Mouse (Mus musculus) gastrocnemius, postnatal 14 days (tissue): ENCODE results near the gene Gm49354. TPM values are rescaled to one million over a fixed set of nuclear protein-coding genes. Genes with fewer than 3 reads are reported as not detected.
"Not testable (repeated sequence)": the region's sequence is repeated elsewhere in the genome, so short reads cannot be mapped to it uniquely, and the experiment has no call there.

ENCODE experiments used
- DNase-seq: peaks from one replicate; pipeline ENCODE4 v3.0.0; 2021; ENCODE audit warnings: mixed read lengths
- intact Hi-C: fragments of 180-260 bp; cut with DNase I; formaldehyde crosslinking; loops from one replicate; pipeline ENCODE4 v1.15.1; 2025; ENCODE audit warnings: low total_unique reads
- total RNA-seq, 2 experiments: library from RNA; stranded (reverse); gene quantifications; 2 replicates each; pipeline ENCODE4 v1.2.3; 2021

The Gm49354 gene
- total RNA-seq, 2 experiments from 2014 or later: not detected

GRCm38 (mm10) chr13:59722089-59722488 is 60.0 kb downstream of the Gm49354 start:
- intact Hi-C loops, DNase-seq: not testable (repeated sequence)

GRCm38 (mm10) chr13:59719475-59719874 is 62.6 kb downstream of the Gm49354 start:
- DNase-seq: no peak
- intact Hi-C loops: no loop called here

GRCm38 (mm10) chr13:59718857-59719440 is 63.1 kb downstream of the Gm49354 start:
- DNase-seq, intact Hi-C loops: not testable (repeated sequence)

- intact Hi-C loops: no loop called here
Measured at GRCm38 (mm10) chr13:59713710-59714109, 68.3 kb downstream of the Gm49354 start.

GRCm38 (mm10) chr13:59711984-59712383 is 70.1 kb downstream of the Gm49354 start, which contains the start of gene Spata31d1b:
Gene Spata31d1b, plus strand, starts transcription at chr13:59712284.
- DNase-seq, intact Hi-C loops: not testable (repeated sequence)

More at GRCm38 (mm10) chr13:59713710-59714109, 68.3 kb downstream of the Gm49354 start:
- no peak for DNase-seq

GRCm38 (mm10) chr13:59710230-59710629 is 71.8 kb downstream of the Gm49354 start, which contains the start of gene Spata31d1a:
Gene Spata31d1a, minus strand, starts transcription at chr13:59710330.
- intact Hi-C loops: no loop called here
- DNase-seq: no peak

Other genes with a start within 250 kb of the Gm49354 start
- 10 to 100 TPM; 37.4 to 38.7 TPM for gene Agtpbp1, start 197.0 kb downstream of the Gm49354 start, total RNA-seq
- gene Naa35, start 197.0 kb downstream of the Gm49354 start, total RNA-seq: 10 to 100 TPM; 25.2 to 26.4 TPM
- 10 to 100 TPM in 1 of 2 experiments, 1 to 10 TPM in 1; 9.3 to 10.1 TPM for gene Golm1, start 106.4 kb downstream of the Gm49354 start, total RNA-seq
- not detected for gene 4921517D22Rik, start 88.1 kb downstream of the Gm49354 start, total RNA-seq
- gene Spata31d1a, start 71.9 kb downstream of the Gm49354 start, total RNA-seq: not detected
- gene Spata31d1b, start 70.0 kb downstream of the Gm49354 start, total RNA-seq: not detected
- not detected for gene Spata31d1d, start 50.5 kb downstream of the Gm49354 start, total RNA-seq
- not detected for gene 1700014D04Rik, start 35.5 kb downstream of the Gm49354 start, total RNA-seq
- gene Isca1, start 12.4 kb downstream of the Gm49354 start, total RNA-seq: 100 to 1,000 TPM; 107 to 121 TPM
- gene Tut7, start 40.9 kb upstream of the Gm49354 start, total RNA-seq: 10 to 100 TPM; 37.3 to 41.5 TPM